Mouse (Mus musculus) neural tube, postnatal 0 days (tissue): ENCODE measurements around the gene Trim32. TPM values are rescaled to one million over a fixed set of nuclear protein-coding genes. Genes with fewer than 3 reads are reported as not detected.

ENCODE experiments used
- polyA plus RNA-seq: library from polyadenylated mRNA; unstranded; fragments of >200 nt; fragmentation: Nextera tagmentation; extraction: Ambion mirVana; gene quantifications from 2 replicates; pipeline ENCODE4 v1.2.1, GENCODE M21; 2015

Gene Trim32
- 122 and 141 TPM in 2 replicates for polyA plus RNA-seq

GRCm38 (mm10) chr4:65604504-65605150 lies at the start of gene Trim32:
TSS of gene Trim32 (plus strand) at chr4:65604986.

